Mouse (Mus musculus) stomach, postnatal 0 days (tissue): ENCODE measurements around the gene Ralgapa2. TPM values are rescaled to one million over a fixed set of nuclear protein-coding genes. Genes with fewer than 3 reads are reported as not detected.

ENCODE experiments used
- ATAC-seq: fragments of 200-750 bp; cut with Nextera tagmentation; 2 replicates; pipeline ENCODE4 v1.8.0; 2017; ENCODE audit not compliant: low FRiP score, low TSS enrichment
- DNase-seq: peaks from one replicate; pipeline ENCODE4 v3.0.0-alpha.2; 2016; ENCODE audit warnings: low spot score
- H3K27ac ChIP-seq: fragments of 300-500 bp; sonication (generic); replicated peaks from 2 replicates; pipeline ENCODE4 v1.5.1; 2014; ENCODE audit warnings: mild to moderate bottlenecking, control low read depth
- H3K27me3 ChIP-seq: fragments of 300-500 bp; sonication (generic); 2 replicates; pipeline ENCODE4 v1.6.1; 2014; ENCODE audit warnings: low read length; ENCODE audit not compliant: control insufficient read depth, insufficient read depth
- H3K36me3 ChIP-seq: fragments of 300-500 bp; sonication (generic); 2 replicates; pipeline ENCODE4 v1.6.1; 2014; ENCODE audit warnings: low read length, mixed read lengths; ENCODE audit not compliant: control insufficient read depth, insufficient read depth
- H3K4me1 ChIP-seq: fragments of 300-500 bp; sonication (generic); replicated peaks from 2 replicates; pipeline ENCODE4 v1.6.1; 2014; ENCODE audit warnings: antibody characterized with exemption; ENCODE audit not compliant: control insufficient read depth, insufficient read depth
- H3K4me2 ChIP-seq: fragments of 300-500 bp; sonication (generic); replicated peaks from 2 replicates; pipeline ENCODE4 v1.6.1; 2014; ENCODE audit warnings: low read depth, mild to moderate bottlenecking, control low read depth, moderate library complexity
- H3K4me3 ChIP-seq: fragments of 300-500 bp; sonication (generic); 2 replicates; pipeline ENCODE4 v1.5.1; 2014; ENCODE audit warnings: low read depth, low read length, control low read depth
- H3K9ac ChIP-seq: fragments of 300-500 bp; sonication (generic); 2 replicates; pipeline ENCODE4 v1.6.1; 2014; ENCODE audit warnings: mild to moderate bottlenecking, low read length, control low read depth, mixed read lengths
- H3K9me3 ChIP-seq: fragments of 300-500 bp; sonication (generic); 2 replicates; pipeline ENCODE4 v1.6.1; 2016; ENCODE audit warnings: low read length; ENCODE audit not compliant: control insufficient read depth
- CTCF ChIP-seq: IDR thresholded peaks from 2 replicates; pipeline ENCODE4 v1.5.1; 2016; ENCODE audit warnings: antibody characterized with exemption, low read depth, mild to moderate bottlenecking, moderate library complexity
- EP300 ChIP-seq: optimal IDR thresholded peaks from 2 replicates; pipeline ENCODE3; 2016; ENCODE audit warnings: antibody characterized with exemption
- WGBS: fragments of 180-500 bp; shearing (Covaris S2); extraction: QIAGEN DNeasy Blood & Tissue Kit; methylation state at CpG from one replicate; pipeline ENCODE4 v1.1.7; 2014; 5-methylcytosine and 5-hydroxymethylcytosine counted together
- polyA plus RNA-seq: library from polyadenylated mRNA; unstranded; fragments of >200 nt; fragmentation: Nextera tagmentation; extraction: Ambion mirVana; gene quantifications from 2 replicates; pipeline ENCODE4 v1.2.1, GENCODE M21; 2015

Ralgapa2 gene
- polyA plus RNA-seq, 1 experiment from 2014 or later, result 3.1 TPM

GRCm38 (mm10) chr2:146400738-146401137 lies 111.4 kb downstream of the Ralgapa2 start:
- no peak overlapping the region for H3K27ac ChIP-seq
- no peaks in the 10 kb centered on the region for H3K27me3 ChIP-seq
- no peak overlapping the region for H3K4me2 ChIP-seq
- WGBS, result 57% methylated on average over 2 of the region's 2 CpGs
- H3K36me3 ChIP-seq, result no peaks in the 10 kb centered on the region
- H3K4me1 ChIP-seq, result no peaks in the 10 kb centered on the region
- no peaks in the 10 kb centered on the region for H3K9me3 ChIP-seq
- ATAC-seq (no peak), DNase-seq (no peak)
- no peak overlapping the region for H3K4me3 ChIP-seq
- H3K9ac ChIP-seq, result no peak overlapping the region
- TF ChIP-seq CTCF (no peak), EP300 (no peak)

DNA sequence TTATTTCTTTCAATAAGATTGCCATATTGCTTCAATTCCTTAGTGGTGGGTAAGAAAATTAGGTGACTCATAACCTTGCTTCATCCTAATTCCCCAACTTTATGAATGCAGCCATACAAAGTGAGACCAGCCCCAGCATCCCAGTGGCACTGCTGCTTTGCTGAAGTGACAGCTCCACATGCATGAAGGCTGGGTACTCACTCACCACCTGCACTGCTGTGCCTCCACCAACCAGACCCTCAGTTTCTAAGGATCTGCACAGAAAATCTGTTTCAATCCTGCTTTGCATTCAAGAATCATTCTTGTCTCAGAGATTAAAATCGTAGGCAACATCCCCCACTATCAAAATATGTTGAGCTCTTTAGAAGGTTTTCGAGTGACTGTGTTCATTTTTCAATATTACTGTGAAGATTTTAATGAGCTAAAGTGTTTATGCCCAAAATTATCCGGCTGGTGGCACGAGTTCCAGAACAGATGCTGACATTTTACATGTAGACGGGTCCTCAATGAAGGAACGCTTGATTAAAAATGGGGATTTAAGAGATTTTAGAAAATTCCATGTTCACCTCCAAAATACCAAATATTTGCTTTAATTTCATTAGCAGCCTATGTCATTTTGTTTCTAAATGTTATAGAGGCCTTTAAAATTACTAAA lies 113.8 kb downstream of the Ralgapa2 start:
- Histone ChIP-seq H3K9ac (no peak overlapping the region), H3K27ac (no peak overlapping the region), H3K4me3 (no peak overlapping the region), H3K9me3 (no peaks in the 10 kb centered on the region), H3K36me3 (no peaks in the 10 kb centered on the region), H3K4me2 (no peak overlapping the region), H3K27me3 (no peaks in the 10 kb centered on the region), H3K4me1 (no peaks in the 10 kb centered on the region)
- WGBS, result 85% methylated on average over 6 of the region's 6 CpGs
- ATAC-seq (no peak), DNase-seq (no peak)
- TF ChIP-seq EP300 (no peak), CTCF (no peak)

GRCm38 (mm10) chr2:146387211-146387610 lies 124.9 kb downstream of the Ralgapa2 start:
- Histone ChIP-seq H3K9me3 (no peaks in the 10 kb centered on the region), H3K4me1 (no peaks in the 10 kb centered on the region), H3K4me3 (no peak overlapping the region), H3K4me2 (no peak overlapping the region), H3K27me3 (no peaks in the 10 kb centered on the region), H3K36me3 (no peaks in the 10 kb centered on the region), H3K9ac (no peak overlapping the region), H3K27ac (no peak overlapping the region)
- TF ChIP-seq EP300 (no peak), CTCF (no peak)
- DNase-seq (no peak), ATAC-seq (no peak)
- 83% methylated on average over 2 of the region's 2 CpGs for WGBS

- no peak for TF ChIP-seq EP300
- peak; percentile 62 for TF ChIP-seq CTCF
- WGBS, result 39% methylated on average over 1 of the region's 1 CpGs
Observed at GRCm38 (mm10) chr2:146384582-146384981, 127.6 kb downstream of the Ralgapa2 start.

GRCm38 (mm10) chr2:146376293-146376692 lies 135.9 kb downstream of the Ralgapa2 start:
- no peak for DNase-seq
- H3K36me3 ChIP-seq, result no peaks in the 10 kb centered on the region
- no peaks in the 10 kb centered on the region for H3K9me3 ChIP-seq
- no peaks in the 10 kb centered on the region for H3K4me1 ChIP-seq
- no peak overlapping the region for H3K4me3 ChIP-seq
- H3K9ac ChIP-seq, result no peak overlapping the region
- TF ChIP-seq EP300, result no peak
- TF ChIP-seq CTCF, result no peak
- 42% methylated on average over 5 of the region's 5 CpGs for WGBS
- no peaks in the 10 kb centered on the region for H3K27me3 ChIP-seq
- H3K4me2 ChIP-seq, result no peak overlapping the region
- no peak for ATAC-seq
- H3K27ac ChIP-seq, result no peak overlapping the region

More at GRCm38 (mm10) chr2:146384582-146384981, 127.6 kb downstream of the Ralgapa2 start:
- no peak overlapping the region for H3K4me2 ChIP-seq
- no peak overlapping the region for H3K27ac ChIP-seq
- no peak overlapping the region for H3K9ac ChIP-seq
- no peaks in the 10 kb centered on the region for H3K4me1 ChIP-seq
- H3K4me3 ChIP-seq, result no peak overlapping the region
- H3K36me3 ChIP-seq, result no peaks in the 10 kb centered on the region
- H3K9me3 ChIP-seq, result no peaks in the 10 kb centered on the region
- ATAC-seq (no peak), DNase-seq (no peak)
- no peaks in the 10 kb centered on the region for H3K27me3 ChIP-seq

- no peak overlapping the region for H3K4me2 ChIP-seq
- 0 out of 2 replicates have a peak overlapping the region, but pooled peaks have one; percentile 23 for H3K9ac ChIP-seq
- 29% methylated on average over 12 of the region's 12 CpGs for WGBS
- H3K4me1 ChIP-seq, result 0 out of 2 replicates have a peak, but pooled peaks cover 3% of the 10 kb centered on the region
- no peak for DNase-seq
- ATAC-seq, result no peak
- H3K36me3 ChIP-seq, result no peaks in the 10 kb centered on the region
- H3K27ac ChIP-seq, result no peak overlapping the region
- no peaks in the 10 kb centered on the region for H3K27me3 ChIP-seq
- H3K4me3 ChIP-seq, result no peak overlapping the region
- TF ChIP-seq EP300 (no peak), CTCF (no peak)
- no peaks in the 10 kb centered on the region for H3K9me3 ChIP-seq
Observed at GRCm38 (mm10) chr2:146366098-146366497, 146.0 kb downstream of the Ralgapa2 start.
